Mouse (Mus musculus): Measurements from ENCODE around the gene Bdnf. TPM values are rescaled to one million over a fixed set of nuclear protein-coding genes. Genes with fewer than 3 reads are reported as not detected.

Gene Bdnf
- polyA plus RNA-seq, 1 experiment from 2014 or later: 2.8 TPM

DNA sequence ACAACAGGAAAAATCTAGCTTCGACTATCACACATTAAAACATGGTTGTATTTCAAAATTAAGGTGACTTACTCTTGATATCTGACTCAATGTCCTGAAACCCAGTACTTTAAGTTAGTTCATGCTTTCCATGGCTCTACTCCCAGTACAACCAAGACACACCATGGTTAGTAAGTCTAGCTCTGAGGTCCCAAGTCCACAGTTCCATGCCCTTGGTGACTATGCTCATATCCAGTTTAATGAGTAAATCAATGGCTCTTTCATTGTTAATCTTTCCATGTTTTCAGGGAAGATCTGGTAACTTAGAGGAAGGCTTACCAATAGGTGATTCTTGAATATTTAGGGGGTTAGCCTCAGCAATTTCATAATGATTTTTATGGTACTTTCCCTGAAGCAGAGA lies 14.2 kb downstream of the Bdnf start:
- no peak for ATAC-seq

DNA sequence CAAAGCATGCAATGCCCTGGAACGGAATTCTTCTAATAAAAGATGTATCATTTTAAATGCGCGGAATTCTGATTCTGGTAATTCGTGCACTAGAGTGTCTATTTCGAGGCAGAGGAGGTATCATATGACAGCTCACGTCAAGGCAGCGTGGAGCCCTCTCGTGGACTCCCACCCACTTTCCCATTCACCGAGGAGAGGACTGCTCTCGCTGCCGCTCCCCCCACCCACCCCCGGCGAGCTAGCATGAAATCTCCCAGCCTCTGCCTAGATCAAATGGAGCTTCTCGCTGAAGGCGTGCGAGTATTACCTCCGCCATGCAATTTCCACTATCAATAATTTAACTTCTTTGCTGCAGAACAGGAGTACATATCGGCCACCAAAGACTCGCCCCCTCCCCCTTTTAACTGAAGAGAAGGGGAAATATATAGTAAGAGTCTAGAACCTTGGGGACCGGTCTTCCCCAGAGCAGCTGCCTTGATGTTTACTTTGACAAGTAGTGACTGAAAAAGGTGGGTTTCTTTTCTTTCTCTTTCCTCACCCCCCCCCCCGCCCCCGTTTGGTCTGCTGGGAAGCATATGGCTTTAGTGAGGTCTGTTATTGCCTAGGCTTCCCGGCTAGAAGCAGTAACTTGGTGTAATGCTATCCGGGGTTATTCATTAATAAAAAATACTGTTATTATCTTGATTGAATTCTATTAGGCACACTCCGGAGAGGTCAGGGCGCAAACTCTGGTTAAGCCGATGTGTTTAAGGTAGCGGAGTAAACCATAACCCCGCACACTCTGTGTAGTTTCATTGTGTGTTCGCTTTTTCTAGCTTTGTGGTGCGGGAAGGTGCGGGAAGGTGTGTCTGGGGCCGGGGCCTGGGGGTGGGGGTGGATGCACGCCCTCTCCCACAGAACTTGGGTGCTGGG lies 18.0 kb downstream of the Bdnf start:
- Histone ChIP-seq H3K27me3 (peaks cover 23% of the 10 kb centered on the region), H3K27ac (no peak overlapping the region; the same call in 1 of the 2 replicates), H3K4me2 (replicated peaks) (peak overlapping the region; percentile 91), H3K4me3 (replicated peaks) (peak overlapping the region; percentile 62), H3K9ac (replicated peaks) (peak overlapping the region; percentile 64), H3K9me3 (no peaks in the 10 kb centered on the region), H3K36me3 (no peaks in the 10 kb centered on the region), H3K4me1 (replicated peaks) (peaks cover 33% of the 10 kb centered on the region)
- WGBS: 3% methylated on average over 34 of the region's 34 CpGs
- ATAC-seq: peak; percentile 38

More for the DNA sequence above, 14.2 kb downstream of the Bdnf start:
- Histone ChIP-seq H3K9ac (replicated peaks) (no peak overlapping the region), H3K27ac (no peak overlapping the region), H3K36me3 (no peaks in the 10 kb centered on the region), H3K4me2 (replicated peaks) (no peak overlapping the region), H3K27me3 (peaks cover 8% of the 10 kb centered on the region; the same call in 1 of the 2 replicates), H3K9me3 (no peaks in the 10 kb centered on the region), H3K4me1 (replicated peaks) (peaks cover 18% of the 10 kb centered on the region), H3K4me3 (replicated peaks) (no peak overlapping the region)
- WGBS: 83% methylated on average over 1 of the region's 1 CpGs

- H3K27me3 ChIP-seq: peaks cover 23% of the 10 kb centered on the region
Observed at GRCm38 (mm10) chr2:109693178-109694115, 18.9 kb downstream of the Bdnf start.

DNA sequence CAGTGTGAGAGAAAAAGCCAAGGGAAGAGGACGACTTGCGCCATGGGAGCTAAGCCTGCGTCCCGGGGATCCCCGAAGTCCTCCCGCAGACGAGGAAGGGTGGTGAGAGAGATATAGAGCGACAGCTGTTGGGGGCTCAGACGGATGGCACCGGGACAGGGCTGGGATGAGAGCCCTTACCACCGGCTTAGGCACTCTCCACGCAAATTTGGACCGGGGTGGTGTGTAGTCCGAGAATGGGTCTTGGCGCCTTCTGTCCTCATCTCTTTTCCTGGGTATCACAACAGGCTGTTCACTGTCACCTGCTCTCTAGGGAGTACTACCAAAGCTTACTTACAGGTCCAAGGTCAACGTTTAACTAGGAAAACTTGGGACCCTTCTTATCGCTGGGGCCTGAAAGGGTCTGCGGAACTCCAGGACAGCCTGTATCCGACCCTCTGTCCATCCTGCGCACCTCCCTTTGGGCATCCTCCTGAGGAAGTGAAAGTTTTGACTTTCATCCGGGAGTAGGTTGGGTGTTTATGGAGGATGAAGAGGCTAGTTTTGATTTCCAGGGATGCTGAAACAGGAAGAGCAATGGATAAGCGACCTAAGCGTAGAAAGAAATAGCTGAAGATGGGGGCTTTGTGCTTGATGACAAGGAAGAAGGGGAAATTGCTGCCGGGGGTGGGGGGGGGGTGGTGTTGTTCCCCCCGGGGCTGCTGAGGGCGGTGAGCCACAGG lies 19.8 kb downstream of the Bdnf start:
- Histone ChIP-seq H3K36me3 (no peaks in the 10 kb centered on the region), H3K4me2 (replicated peaks) (peak overlapping the region; percentile 91), H3K27ac (no peak overlapping the region), H3K9ac (replicated peaks) (peak overlapping the region; percentile 64), H3K9me3 (no peaks in the 10 kb centered on the region), H3K27me3 (peaks cover 23% of the 10 kb centered on the region), H3K4me1 (replicated peaks) (peaks cover 33% of the 10 kb centered on the region), H3K4me3 (replicated peaks) (peak overlapping the region; percentile 62)
- WGBS: under 1% methylated on average over 26 of the region's 26 CpGs
- ATAC-seq: peak; percentile 43

More at GRCm38 (mm10) chr2:109693178-109694115, 18.9 kb downstream of the Bdnf start:
- WGBS: under 1% methylated on average over 67 of the region's 67 CpGs
- Histone ChIP-seq H3K4me3 (replicated peaks) (peak overlapping the region; percentile 62), H3K4me1 (replicated peaks) (peaks cover 33% of the 10 kb centered on the region), H3K9me3 (no peaks in the 10 kb centered on the region), H3K36me3 (no peaks in the 10 kb centered on the region), H3K4me2 (replicated peaks) (peak overlapping the region; percentile 91), H3K27ac (no peak overlapping the region; the same call in 1 of the 2 replicates), H3K9ac (replicated peaks) (peak overlapping the region; percentile 64)
- ATAC-seq: peak; percentile 80

DNA sequence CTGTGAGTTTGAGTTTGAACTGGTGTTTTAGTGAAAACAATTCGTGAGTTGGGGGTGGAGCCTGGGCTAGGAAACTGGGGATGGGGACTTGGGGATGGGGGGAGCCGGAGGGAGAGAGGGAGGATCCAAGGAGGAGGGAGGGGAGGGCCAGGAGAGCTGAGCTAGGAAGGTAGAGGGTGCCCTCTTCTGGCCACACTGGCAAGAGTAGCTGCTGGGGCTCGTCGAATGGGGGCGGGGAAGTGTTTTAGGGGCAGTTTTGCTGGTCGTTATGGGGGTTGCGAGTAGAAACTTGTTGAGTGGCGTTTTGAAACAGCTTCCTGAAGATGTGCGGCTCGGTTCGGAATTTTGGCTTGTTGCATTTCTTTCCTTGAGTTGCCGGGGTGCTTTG lies 20.3 kb downstream of the Bdnf start:
- no peaks in the 10 kb centered on the region for H3K9me3 ChIP-seq
- no peaks in the 10 kb centered on the region for H3K36me3 ChIP-seq
- H3K4me1 ChIP-seq (replicated peaks): peaks cover 33% of the 10 kb centered on the region
- H3K4me2 ChIP-seq (replicated peaks): peak overlapping the region; percentile 91
- peak overlapping the region; percentile 62 for H3K4me3 ChIP-seq (replicated peaks)
- H3K27ac ChIP-seq: no peak overlapping the region
- ATAC-seq: peak; percentile 73
- under 1% methylated on average over 12 of the region's 12 CpGs for WGBS
- H3K9ac ChIP-seq (replicated peaks): peak overlapping the region; percentile 64
- peaks cover 23% of the 10 kb centered on the region for H3K27me3 ChIP-seq

- no peak for ATAC-seq
- Histone ChIP-seq H3K4me1 (replicated peaks) (peaks cover 28% of the 10 kb centered on the region), H3K9me3 (no peaks in the 10 kb centered on the region), H3K4me3 (replicated peaks) (no peak overlapping the region), H3K4me2 (replicated peaks) (peak overlapping the region; percentile 22; the same call in 1 of the 2 replicates), H3K27me3 (peaks cover 18% of the 10 kb centered on the region), H3K36me3 (no peaks in the 10 kb centered on the region), H3K9ac (replicated peaks) (no peak overlapping the region), H3K27ac (no peak overlapping the region)
- WGBS: 4% methylated on average over 4 of the region's 4 CpGs
Observed at GRCm38 (mm10) chr2:109697151-109697550, 22.7 kb downstream of the Bdnf start.

DNA sequence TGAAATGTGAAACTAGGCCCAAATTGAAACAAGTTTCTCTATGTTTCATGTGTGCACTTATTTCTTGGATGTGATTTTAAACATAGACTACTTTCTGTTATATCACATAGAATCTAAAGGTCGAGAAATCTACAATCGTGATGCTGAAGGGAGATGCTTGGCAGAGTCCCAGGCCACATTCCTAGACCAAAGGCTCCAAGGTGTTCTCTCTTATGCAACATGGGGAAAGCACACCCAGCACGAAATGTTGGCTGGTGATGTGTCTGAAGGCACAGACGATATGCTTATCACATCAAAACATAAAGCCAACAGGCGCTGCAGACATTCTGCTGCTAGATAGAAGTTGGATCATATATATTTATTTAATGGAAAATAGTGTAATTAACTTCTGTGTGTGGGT lies 25.8 kb downstream of the Bdnf start:
- no peak for ATAC-seq
- Histone ChIP-seq H3K9me3 (no peaks in the 10 kb centered on the region), H3K27me3 (peaks cover 8% of the 10 kb centered on the region; the same call in 1 of the 2 replicates), H3K9ac (replicated peaks) (no peak overlapping the region), H3K27ac (no peak overlapping the region), H3K36me3 (no peaks in the 10 kb centered on the region), H3K4me1 (replicated peaks) (peaks cover 4% of the 10 kb centered on the region; the same call in 1 of the 2 replicates), H3K4me3 (replicated peaks) (no peak overlapping the region), H3K4me2 (replicated peaks) (no peak overlapping the region)
- WGBS: 85% methylated on average over 5 of the region's 5 CpGs

GRCm38 (mm10) chr2:109703588-109703987 lies 29.1 kb downstream of the Bdnf start:
- H3K4me3 ChIP-seq (replicated peaks): no peak overlapping the region
- ATAC-seq: no peak
- H3K4me1 ChIP-seq (replicated peaks): no peaks in the 10 kb centered on the region
- H3K36me3 ChIP-seq: no peaks in the 10 kb centered on the region
- H3K9ac ChIP-seq (replicated peaks): no peak overlapping the region
- H3K27ac ChIP-seq: no peak overlapping the region
- 85% methylated on average over 4 of the region's 4 CpGs for WGBS
- no peaks in the 10 kb centered on the region for H3K27me3 ChIP-seq
- H3K4me2 ChIP-seq (replicated peaks): no peak overlapping the region
- no peaks in the 10 kb centered on the region for H3K9me3 ChIP-seq

GRCm38 (mm10) chr2:109704053-109704452 lies 29.6 kb downstream of the Bdnf start:
- 96% methylated on average over 5 of the region's 5 CpGs for WGBS

DNA sequence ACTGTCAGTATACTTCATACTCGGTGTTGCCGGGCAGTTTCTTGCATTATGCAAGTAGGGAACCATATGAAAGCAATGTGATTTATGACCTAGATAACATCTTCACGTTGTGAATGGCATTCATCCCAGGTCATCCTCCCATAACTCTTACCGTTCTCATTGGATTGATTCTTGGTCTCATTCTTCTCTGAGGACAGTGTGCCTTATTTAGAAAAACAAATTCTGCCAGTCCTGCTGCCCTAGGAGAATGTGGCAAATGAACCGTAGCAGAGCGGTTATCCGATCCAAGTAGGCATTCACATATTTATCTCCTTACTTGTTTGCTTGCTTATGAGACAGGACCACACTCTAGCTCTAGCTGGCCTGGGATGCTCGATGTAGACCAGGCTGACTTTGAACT lies 32.0 kb downstream of the Bdnf start:
- Histone ChIP-seq H3K4me1 (replicated peaks) (no peaks in the 10 kb centered on the region), H3K9me3 (no peaks in the 10 kb centered on the region), H3K9ac (replicated peaks) (no peak overlapping the region), H3K27ac (no peak overlapping the region), H3K4me3 (replicated peaks) (no peak overlapping the region), H3K4me2 (replicated peaks) (no peak overlapping the region), H3K27me3 (no peaks in the 10 kb centered on the region), H3K36me3 (no peaks in the 10 kb centered on the region)
- 82% methylated on average over 8 of the region's 8 CpGs for WGBS
- no peak for ATAC-seq

More at GRCm38 (mm10) chr2:109704053-109704452, 29.6 kb downstream of the Bdnf start:
- no peaks in the 10 kb centered on the region for H3K27me3 ChIP-seq
- no peaks in the 10 kb centered on the region for H3K4me1 ChIP-seq (replicated peaks)
- no peaks in the 10 kb centered on the region for H3K36me3 ChIP-seq
- ATAC-seq: no peak
- no peak overlapping the region for H3K4me2 ChIP-seq (replicated peaks)
- H3K4me3 ChIP-seq (replicated peaks): no peak overlapping the region
- no peak overlapping the region for H3K27ac ChIP-seq
- no peaks in the 10 kb centered on the region for H3K9me3 ChIP-seq
- no peak overlapping the region for H3K9ac ChIP-seq (replicated peaks)

- Histone ChIP-seq H3K27me3 (no peaks in the 10 kb centered on the region), H3K4me3 (replicated peaks) (no peak overlapping the region), H3K9ac (replicated peaks) (no peak overlapping the region), H3K4me1 (replicated peaks) (no peaks in the 10 kb centered on the region), H3K4me2 (replicated peaks) (no peak overlapping the region), H3K27ac (no peak overlapping the region), H3K9me3 (no peaks in the 10 kb centered on the region), H3K36me3 (no peaks in the 10 kb centered on the region)
- 92% methylated on average over 7 of the region's 7 CpGs for WGBS
- ATAC-seq: no peak
Observed at GRCm38 (mm10) chr2:109709346-109709745, 34.8 kb downstream of the Bdnf start.

All from midbrain, embryonic 13.5 days (tissue).